Mouse (Mus musculus) stomach, postnatal 0 days (tissue): ENCODE results near the gene Anp32a.

Experiments
- CTCF ChIP-seq: IDR thresholded peaks from 2 replicates; pipeline ENCODE4 v1.5.1; 2016; ENCODE audit warnings: antibody characterized with exemption, low read depth, mild to moderate bottlenecking, moderate library complexity
- EP300 ChIP-seq: optimal IDR thresholded peaks from 2 replicates; pipeline ENCODE3; 2016; ENCODE audit warnings: antibody characterized with exemption

DNA sequence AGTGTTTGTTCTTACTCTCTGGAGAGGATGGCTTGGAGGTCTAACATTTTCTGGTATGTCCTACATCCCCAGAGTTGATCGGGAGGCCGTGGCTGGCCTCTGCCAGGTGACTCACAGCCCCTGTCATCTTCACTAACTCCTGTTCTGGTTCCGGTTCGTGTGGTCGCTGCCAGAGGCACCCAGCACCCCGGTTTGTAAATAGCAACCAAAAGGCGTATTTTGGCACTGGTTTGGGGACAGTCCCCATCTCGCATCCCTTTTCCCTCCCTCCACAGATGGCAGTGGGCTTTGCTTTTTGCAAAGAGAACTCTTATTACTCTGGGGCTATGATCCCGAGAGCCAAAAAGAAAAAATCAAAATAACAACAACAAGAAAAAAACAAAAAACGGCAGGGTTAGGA lies 36.8 kb downstream of the Anp32a start:
- TF ChIP-seq CTCF (no peak), EP300 (no peak)
